Mouse (Mus musculus) adrenal gland (tissue): ENCODE results near the gene C2cd2l.
"Not testable (repeated sequence)": the region's sequence is repeated elsewhere in the genome, so short reads cannot be mapped to it uniquely, and the experiment has no call there.

Experiments
- intact Hi-C: fragments of 180-260 bp; cut with DNase I; formaldehyde crosslinking; loops from one replicate; pipeline ENCODE4 v1.15.1; 2025

The C2cd2l gene

DNA sequence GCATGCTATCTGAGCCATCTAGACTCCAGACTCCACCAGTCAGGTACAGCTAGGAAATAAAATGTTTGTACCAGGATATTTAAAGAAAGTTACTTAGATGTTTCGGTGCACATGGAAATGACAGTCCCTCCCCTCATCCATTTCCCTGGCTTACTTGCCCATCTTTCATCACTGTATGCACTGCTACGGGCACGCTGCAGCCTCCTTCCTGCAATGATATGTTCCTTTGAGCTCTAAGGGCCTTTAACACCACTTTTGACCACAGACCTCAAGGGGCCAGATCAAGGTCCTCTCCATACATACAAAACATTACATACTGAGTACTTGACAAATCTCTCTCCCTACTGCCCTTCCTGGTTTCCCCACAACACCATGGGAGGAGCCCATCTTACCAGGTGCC lies 16.9 kb upstream of the C2cd2l start:
- intact Hi-C loops, result loop anchor here (5.0 to 10.0 kb wide), 2 partner anchors 55 to 92 kb away; partner anchors contain the start of gene Ccdc153

DNA sequence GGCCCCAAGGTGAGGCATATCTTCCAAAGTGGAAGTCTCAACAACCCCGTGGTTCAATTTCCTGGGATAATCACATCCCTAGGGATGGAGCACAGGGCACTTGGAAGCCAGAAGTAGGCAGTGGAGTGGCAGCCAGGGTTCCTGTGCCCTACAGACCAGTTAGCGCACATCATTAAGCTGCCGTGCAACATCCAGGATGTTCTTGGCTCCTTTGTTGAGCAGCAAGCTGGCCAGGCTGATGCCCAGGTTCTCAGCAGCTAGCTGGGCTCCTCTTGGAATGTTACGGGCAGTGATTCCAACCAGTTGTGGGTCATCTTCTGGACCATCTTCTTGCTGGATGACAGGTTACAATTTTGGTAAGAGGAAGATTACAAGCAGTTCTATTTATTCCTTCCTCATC lies 16.4 kb upstream of the C2cd2l start:
- intact Hi-C loops, result loop anchor here (5.0 to 10.0 kb wide), 2 partner anchors 56 to 92 kb away; partner anchors contain the start of gene Ccdc153

DNA sequence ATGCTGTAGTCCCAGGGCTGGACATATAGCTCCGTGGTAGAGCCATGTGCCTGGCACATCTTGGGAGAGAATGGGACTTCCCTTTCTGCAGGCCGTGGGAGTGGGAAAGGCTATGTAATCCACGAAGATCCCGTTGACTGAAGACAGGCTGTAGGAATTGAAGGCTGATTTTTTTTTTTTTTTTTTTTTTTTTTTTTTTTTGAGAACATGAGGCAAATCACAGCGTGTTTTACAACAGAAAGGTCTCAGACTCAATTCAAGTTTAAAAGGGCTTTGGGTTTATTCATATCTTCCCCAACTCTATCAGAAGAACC lies 16.0 kb upstream of the C2cd2l start:
- intact Hi-C loops, result loop anchor here (5.0 to 10.0 kb wide), 2 partner anchors 56 to 91 kb away; partner anchors contain the start of gene Ccdc153

DNA sequence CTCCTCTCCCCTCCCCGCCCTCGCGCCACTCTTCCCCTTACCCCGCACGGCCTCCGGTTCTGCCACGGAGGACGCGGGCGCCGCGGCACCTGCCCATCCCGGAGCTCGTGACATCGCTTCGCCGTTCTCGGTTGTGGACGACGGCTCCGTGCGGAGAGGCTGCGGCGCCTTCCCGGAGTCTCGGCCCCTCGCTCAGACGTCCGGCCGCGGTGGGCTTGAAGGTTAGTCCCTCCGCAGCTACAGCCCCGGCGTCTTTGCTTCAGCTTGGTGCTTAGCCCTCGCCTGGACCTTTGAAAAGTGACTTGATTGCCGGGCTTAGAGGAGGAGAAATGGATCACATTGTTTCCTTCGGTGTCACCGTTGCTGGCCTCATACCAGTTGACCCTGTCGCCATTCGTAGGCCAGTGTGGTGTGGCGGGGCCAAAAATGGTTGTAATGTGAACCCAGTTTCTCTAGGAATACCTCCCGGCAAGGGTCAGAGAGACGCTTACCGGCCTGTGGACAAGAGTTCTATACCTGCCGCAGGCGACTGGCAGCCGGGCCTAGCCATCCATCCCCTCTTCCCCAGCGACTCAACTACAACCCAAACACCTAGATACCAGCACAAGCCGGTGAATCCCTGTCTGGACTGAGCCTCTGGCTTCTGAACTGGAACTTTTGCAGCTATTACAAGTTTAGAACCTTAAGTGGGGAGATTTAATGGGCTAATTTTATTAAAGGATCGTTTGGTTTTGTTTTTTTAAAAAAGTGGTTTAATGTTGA lies 15.4 kb upstream of the C2cd2l start:
- intact Hi-C loops, result loop anchor here (5.0 to 10.0 kb wide), 2 partner anchors 57 to 91 kb away; partner anchors contain the start of gene Ccdc153

DNA sequence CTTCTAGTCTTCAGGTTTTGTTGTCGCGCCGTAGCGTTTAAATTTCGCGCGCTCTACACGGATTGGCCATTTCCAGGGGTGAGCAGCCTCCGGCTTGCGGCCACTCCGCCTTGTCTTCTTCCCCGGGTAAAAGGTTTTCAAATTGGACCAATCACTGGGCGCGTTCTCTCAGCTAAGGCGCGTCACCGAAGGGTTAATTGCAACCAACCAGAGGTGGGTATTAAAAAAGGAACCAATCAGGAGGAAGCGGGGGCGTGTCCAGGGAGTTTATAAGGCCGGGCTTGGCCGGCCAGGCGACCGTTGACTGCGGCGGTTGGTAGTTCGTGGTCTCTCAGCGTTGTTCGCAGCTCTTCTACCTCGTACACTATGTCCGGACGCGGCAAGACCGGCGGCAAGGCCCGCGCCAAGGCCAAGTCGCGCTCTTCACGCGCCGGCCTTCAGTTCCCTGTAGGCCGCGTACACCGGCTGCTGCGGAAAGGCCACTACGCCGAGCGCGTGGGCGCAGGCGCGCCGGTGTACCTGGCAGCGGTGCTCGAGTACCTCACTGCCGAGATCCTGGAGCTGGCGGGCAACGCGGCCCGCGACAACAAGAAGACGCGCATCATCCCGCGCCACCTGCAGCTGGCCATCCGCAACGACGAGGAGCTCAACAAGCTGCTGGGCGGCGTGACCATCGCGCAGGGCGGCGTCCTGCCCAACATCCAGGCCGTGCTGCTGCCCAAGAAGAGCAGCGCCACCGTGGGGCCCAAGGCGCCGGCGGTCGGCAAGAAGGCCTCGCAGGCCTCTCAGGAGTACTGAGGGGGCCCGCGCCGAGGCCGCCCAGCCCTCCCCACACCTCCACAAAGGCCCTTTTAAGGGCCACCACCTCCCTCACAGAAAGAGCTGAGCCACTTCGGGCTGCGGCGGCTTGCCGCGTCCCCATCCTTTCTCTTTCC lies 14.6 kb upstream of the C2cd2l start, which contains the start of gene H2afx:
TSS of gene H2afx (plus strand) at position 299 of the 935 bp plus-strand sequence.
- intact Hi-C loops, result loop anchor here (5.0 to 10.0 kb wide), 2 partner anchors 58 to 90 kb away; partner anchors contain the start of gene Ccdc153

DNA sequence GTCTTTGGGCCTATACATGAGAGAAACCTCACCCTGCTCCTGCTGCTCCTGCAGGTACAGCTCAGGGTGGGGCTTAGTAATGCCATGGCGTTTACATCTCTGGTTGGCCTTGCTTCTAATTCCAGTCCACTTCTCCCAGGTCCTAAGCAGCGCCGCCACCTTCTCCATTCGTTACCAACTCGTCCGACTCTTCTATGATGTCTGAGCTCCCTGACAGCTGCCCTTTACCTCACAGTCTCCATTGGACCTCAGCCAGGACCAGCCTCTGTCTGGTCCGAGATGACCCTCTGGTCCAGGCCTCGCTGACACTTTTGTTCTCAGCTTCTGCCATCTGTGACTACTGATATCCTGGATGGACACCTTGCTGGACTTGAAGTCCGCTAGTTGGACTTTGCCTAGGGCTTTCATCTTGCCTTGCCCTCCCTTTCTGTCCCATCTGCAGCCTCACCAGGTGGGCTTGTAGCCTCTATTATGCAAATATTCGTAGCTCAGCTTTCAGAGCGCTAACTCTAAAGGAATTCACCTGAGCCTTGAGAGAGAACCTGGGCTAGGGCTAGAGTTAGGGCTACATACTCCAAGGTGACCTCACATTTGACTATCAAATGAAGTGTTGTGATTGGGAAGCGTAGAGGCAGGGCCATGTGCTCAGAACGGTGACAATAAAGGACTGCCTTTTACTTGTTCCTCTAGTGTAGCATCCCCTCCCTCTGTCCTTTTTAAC lies 13.0 kb upstream of the C2cd2l start:
- intact Hi-C loops, result loop anchor here (10.0 kb wide), 1 partner anchor 88 kb away; the partner anchor contains the start of gene Ccdc153

DNA sequence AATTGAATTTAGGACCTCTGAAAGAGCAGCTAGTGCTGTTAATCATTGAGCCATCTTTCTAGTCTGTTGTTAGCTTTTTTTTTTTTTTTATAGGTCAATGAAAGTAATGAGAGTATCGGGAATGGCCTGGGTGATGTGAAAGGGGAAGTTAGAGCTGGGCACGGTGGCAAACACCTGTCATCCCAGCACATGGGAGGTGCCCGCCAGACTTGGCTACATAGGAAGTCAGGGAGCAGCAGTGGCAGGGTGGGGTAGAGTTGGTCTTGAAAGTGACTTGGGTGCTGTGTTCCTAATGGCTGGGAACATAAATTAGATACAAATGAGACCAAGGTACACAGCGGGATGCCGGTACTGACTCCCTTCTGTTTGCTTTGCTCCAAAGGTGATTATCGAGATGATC lies 10.7 kb upstream of the C2cd2l start:
- intact Hi-C loops, result loop anchor here (10.0 kb wide), 1 partner anchor 86 kb away; the partner anchor contains the start of gene Ccdc153

DNA sequence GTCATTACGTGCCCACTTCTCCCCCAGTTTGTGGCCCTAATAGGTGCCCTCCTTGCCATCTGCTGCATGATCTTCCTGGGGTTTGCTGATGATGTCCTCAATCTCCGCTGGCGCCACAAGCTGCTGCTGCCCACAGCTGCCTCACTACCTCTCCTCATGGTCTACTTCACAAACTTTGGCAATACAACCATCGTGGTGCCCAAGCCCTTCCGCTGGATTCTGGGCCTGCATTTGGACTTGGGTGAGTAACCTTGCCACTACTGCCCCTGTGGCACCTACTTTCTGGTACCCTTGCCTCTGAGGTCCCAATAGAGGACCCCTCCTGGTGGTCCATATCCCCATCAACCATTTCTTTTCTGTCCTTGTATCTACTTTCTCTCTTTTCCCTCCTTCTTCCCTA lies 7.8 kb upstream of the C2cd2l start:
- intact Hi-C loops, result no loop called here

DNA sequence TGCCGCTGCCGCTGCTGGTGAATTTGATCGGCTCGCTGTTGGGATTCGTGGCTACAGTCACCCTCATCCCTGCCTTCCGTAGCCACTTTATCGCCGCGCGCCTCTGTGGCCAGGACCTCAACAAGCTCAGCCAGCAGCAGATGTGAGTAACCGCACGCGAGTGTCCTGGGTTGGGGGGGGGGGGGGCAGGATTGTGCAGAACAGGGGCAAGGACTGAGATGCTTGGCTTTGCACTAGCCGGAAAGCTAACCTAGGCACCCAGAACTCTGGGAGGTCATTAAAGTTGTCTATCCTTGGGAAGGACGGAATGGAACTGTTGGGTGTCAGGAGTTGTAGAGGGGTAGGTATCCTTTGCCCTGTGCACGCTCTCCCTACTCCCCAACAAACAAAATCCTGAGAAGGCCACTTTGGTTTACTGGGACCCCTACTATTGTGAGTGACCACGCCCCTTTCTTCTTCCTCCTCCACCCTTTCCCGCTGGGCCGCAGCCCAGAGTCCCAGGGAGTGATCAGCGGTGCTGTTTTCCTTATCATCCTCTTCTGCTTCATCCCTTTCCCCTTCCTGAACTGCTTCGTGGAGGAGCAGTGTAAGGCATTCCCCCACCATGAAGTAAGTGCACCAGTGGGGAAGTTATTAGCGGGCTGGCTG lies 7.1 kb upstream of the C2cd2l start:
- intact Hi-C loops, result no loop called here

DNA sequence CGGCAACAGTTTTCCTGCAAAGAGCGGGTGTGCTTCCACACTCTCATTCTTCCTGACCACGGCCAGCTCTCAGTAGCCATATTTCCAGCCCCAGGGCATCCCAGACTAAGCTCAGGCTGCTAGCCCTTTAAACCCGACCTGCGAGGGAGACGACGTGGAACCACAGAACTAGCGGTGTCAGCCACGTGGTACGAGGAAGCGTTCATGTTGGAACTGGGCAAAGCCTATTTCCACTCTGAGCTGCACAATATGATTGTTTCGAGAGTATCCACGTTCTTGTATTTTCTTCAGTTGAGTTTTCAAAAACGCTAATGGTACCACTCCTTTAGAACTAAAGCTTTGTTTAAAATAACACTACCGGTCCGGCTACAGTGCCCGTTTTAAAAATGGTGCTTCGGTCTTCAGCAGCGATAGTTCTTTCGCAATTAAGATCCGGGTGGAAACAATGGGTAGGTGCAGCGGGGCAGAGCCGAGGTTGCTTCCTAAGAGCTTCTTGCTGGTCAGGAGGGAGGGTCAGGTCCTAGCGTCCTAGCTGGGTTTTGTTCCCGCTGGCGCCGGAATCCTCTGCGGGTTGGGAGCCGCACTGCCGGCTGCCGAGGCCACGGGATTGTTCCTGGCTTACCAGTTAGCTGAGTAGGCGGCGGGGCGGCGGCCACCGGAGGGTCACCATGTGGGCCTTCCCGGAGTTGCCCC lies 6.4 kb upstream of the C2cd2l start:
- intact Hi-C loops, result no loop called here

DNA sequence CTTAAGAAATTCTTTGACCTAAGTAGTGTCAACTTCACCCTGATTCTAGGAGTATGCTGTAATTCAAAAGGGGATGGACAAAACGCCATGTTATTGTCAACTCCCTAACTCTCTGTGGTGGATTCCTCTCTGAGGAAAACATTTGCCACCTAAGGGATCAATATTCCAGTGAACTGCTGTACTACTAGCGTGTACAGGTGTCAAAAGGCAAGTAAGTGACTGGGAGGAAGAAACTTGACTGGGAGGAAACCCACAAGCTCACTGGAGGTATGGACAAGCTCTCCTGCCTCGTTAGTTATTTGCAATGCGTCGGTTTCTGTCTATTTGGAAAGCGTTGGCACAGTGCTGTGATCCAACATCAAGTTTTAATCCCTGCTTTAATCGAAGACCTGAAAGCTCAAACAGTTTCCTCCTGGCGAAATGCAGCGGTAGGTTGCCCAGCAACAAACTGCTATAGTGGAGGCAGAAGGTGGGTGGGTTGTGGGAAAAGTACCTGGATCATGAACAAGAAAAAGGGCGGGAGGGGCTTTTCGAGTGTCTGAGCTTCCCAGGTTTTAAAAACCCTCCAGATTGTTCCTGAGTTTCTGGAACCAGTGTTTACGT lies 5.8 kb upstream of the C2cd2l start, which contains the start of gene Dpagt1:
TSS of gene Dpagt1 (plus strand) at position 252 of the 603 bp plus-strand sequence.
- intact Hi-C loops, result no loop called here

DNA sequence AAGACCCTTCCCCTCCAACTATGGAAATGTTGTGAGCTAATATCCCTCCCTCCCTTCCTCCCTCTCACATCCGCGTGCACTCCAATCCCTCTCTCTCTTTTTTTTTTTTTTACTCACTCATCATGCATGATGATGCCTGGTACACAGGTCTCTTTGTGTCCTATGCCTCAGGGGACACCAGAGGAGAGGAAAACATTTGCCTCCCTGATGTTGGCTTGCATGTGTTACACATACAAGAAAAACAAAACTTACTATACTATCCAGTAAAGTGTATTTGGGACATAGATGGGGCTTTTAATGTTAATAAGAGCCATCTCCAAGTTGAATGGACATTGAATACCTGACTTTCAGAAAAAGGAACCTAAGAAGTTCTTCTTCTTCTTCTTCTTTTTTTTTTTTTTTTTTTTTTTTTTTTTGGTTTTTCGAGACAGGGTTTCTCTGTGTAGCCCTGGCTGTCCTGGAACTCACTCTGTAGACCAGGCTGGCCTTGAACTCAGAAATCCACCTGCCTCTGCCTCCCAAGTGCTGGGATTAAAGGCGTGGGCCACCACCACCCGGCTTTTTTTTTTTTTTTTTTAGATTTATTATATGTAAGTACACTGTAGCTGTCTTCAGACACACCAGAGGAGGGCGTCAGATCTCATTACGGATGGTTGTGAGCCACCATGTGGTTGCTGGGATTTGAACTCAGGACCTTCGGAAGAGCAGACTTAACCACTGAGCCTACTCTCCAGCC lies 5.1 kb upstream of the C2cd2l start:
- intact Hi-C loops, result not testable (repeated sequence)

DNA sequence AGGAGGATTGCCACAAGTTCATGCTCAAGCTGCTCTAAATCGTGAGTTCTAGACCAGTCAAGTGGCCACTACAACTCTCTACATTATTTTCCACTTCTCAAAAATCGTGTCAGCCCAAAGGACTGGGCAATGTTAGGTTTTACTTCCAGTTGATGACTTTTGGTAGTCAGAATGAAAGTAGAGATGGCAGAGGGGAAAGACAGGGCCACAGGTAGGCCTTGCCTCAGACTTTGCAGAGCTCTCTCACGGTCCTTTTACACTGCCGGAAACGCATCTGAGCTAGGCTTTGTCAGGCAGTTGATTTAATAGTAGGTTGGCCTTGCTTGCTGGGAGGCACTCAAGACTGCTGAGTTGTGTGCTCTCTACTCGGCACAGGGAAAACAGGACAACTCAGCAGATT lies 4.1 kb upstream of the C2cd2l start:
- intact Hi-C loops, result no loop called here

DNA sequence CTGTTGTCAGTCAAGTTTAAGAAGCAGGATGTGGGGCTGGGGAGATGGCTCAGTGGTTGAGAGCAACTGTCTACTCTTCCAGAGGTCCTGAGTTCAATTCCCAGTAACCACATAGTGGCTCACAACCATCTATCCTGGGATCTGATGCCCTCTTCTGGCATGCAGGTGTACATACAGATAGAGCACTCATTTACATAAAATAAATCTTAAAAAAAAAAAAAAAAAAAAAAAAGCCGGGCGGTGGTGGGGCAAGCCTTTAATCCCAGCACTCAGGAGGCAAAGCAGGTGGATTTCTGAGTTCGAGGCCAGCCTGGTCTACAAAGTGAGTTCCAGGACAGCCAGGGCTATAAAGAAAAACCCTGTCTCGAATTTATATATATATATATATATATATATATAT lies 3.6 kb upstream of the C2cd2l start:
- intact Hi-C loops, result not testable (repeated sequence)

DNA sequence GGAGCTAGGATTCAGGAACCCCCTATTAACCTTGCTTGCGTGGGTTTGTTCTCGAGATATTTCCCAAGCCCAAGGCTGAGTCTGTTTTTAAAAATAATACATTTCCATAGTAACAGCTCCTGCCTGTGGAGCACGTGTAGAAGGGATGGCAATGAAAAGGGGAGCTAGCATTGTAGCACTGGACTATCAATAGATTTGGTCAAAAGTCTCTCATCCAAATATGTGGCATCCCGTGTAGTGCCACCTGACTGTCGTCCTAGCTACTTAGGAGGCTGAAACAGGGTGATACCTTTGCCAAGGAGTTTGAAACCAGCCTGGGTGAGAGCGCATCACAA lies 681 bp upstream of the C2cd2l start:
- intact Hi-C loops, result no loop called here

DNA sequence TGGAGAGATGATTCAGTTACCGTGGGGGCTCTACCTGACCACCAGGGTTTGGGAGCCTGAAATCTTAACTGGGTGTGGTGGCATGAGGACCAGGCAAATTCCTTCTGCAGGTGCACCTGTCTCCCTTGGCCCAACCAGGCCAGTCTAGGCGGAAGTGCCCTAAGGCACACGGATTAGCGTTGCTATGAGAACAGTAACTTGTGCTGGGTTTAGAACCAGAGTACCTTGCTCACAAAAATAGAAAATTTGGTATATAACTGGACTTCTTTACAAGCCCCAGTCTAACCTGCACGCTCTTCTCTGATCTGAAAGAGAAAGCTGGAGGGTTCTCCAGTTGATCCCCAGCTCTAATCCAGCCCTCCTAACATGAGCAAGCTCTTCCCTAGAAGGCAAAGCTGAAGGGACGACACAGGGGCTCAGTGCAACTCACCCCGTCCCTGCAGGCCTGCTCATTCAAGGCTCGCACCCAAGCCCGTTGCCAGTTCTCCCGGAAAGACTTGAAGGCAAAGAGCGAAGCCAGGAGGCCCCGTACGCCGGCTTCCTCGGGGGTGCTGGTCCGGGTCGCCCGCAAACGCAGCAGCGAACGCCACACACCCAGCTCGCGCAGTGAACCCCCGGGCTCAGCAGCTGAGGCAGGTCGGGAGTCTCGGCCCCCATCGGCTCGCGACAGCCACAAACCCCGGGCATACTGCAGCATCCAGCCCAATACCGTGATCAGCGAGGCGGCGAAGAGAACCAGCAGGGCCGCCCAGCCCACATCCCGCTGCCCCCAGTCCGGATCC lies 789 bp downstream of the C2cd2l start:
- intact Hi-C loops, result no loop called here

DNA sequence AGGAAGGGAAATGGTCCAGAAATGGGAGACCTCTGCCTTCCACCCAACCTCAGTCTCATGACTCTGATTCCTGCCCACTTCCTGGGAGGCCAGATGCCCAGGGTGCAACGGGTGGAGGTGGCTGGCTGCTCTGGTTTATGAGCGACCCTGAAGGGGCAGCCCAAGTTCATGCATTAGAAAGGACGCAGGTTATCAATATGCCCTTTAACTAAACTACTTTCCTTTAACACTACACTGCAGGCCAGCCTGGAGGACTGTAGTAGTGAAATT lies 1.3 kb downstream of the C2cd2l start:
- intact Hi-C loops, result no loop called here

DNA sequence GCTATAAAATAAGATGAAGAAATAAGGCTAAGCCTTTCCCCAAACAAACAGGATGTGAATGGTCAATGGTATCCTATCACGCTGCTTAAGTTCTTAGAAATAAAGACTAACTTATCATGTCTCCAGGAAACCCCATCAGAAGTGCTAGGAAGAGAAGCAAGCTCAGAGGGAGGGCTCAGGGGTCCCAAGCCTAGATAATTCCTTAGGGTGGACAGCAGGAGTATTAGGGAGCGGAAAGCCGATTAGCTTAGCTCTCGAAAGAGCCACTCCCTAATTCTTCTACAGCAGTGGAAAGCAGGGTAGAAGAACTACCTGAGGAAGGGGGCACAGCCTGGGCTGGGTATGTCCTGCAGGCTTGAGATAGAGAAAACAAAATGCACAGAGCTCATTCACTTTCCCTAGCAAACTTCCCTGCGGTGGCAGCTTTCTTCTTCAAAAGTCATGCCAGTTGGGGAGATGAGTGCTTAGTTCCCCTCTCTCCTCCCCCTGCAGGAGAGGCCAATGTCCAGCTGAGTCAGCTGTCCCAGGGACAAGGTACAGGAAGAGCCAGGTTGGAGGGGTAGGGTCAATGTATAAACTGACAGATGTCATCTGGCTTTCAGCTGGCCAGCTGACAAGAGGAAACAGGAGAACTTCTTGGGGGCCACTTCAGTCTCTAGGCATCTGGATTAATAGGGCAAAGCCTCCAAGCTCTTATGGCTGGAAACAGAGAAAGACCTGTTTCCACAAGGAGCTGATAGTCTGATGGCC lies 1.8 kb downstream of the C2cd2l start:
- intact Hi-C loops, result no loop called here
